Mouse (Mus musculus) left cerebral cortex, adult 9 months (tissue): ENCODE measurements around the gene Usf2.
A peak's percentile ranks its signal among the peaks of the same experiment; 100 is the strongest.

Experiments used
- DNase-seq, 2 experiments: peaks; one replicate each; pipeline ENCODE4 v3.0.0; 2022; ENCODE audit warnings: low spot score in 2 of 2

Gene Usf2

GRCm38 (mm10) chr7:30917219-30917618 is 39.4 kb downstream of the Usf2 start:
- no peak for DNase-seq

GRCm38 (mm10) chr7:30916713-30917112 is 39.9 kb downstream of the Usf2 start:
- DNase-seq: peak in 1 of 2 experiments; percentile 31

- peak in 1 of 2 experiments; percentile 48 for DNase-seq
Observed at GRCm38 (mm10) chr7:30914732-30915131, 41.9 kb downstream of the Usf2 start, which contains the start of gene Mag. Gene Mag (minus strand): TSS chr7:30914873.

GRCm38 (mm10) chr7:30909773-30910172 is 46.8 kb downstream of the Usf2 start:
- DNase-seq: no peak

GRCm38 (mm10) chr7:30908992-30909431 is 47.6 kb downstream of the Usf2 start:
- DNase-seq: no peak

- no peak for DNase-seq
Observed at GRCm38 (mm10) chr7:30908277-30908991, 48.2 kb downstream of the Usf2 start.

- no peak for DNase-seq
Observed at GRCm38 (mm10) chr7:30904042-30904441, 52.6 kb downstream of the Usf2 start.
